Mouse (Mus musculus) stomach, postnatal 0 days (tissue): ENCODE measurements around the gene Arhgap10.

Source experiments
- CTCF ChIP-seq: IDR thresholded peaks from 2 replicates; pipeline ENCODE4 v1.5.1; 2016; ENCODE audit warnings: antibody characterized with exemption, low read depth, mild to moderate bottlenecking, moderate library complexity
- EP300 ChIP-seq: optimal IDR thresholded peaks from 2 replicates; pipeline ENCODE3; 2016; ENCODE audit warnings: antibody characterized with exemption

DNA sequence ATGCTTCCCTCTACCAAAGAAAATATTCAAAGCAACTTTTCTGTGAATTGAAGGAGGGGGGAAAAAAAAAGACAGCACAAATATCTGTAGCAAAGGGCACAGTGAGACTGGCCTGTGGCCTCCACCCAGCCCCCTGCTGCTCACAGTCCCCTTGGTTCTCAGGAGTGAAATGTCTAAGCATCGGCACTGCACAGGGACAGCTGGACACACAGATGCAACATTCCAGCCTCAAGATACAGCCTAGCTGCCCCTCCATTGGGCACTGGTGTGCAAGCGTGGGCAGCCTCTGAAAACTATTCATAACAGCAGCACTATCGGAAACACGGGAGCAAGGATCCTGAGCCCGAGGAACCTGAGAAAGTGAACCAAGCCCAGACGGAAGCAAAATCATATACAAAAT, 113.7 kb downstream of the Arhgap10 start:
- TF ChIP-seq CTCF (no peak), EP300 (no peak)
